Mouse (Mus musculus) embryonic fibroblast, embryonic 13.5 days (primary cell): ENCODE measurements around the gene Rbms1.

Experiments
- CTCF ChIP-seq: IDR thresholded peaks from 2 replicates; pipeline ENCODE4 v1.5.1; 2011; ENCODE audit warnings: mild to moderate bottlenecking, control low read depth, low read length, moderate library complexity, borderline replicate concordance; ENCODE audit not compliant: insufficient read depth
- POLR2A ChIP-seq: IDR thresholded peaks from 2 replicates; pipeline ENCODE4 v1.6.1; 2011; ENCODE audit warnings: low read depth, mild to moderate bottlenecking, control low read depth, low read length, moderate library complexity

GRCm38 (mm10) chr2:60922351-60922750 lies 40.6 kb downstream of the Rbms1 start:
- TF ChIP-seq POLR2A, result no peak
- TF ChIP-seq CTCF, result no peak
